Mouse (Mus musculus) liver, embryonic 13.5 days (tissue): ENCODE measurements at regions not wholly inside any gene's neighbourhood (a gene's known extent, or its start where the extent isn't known, plus 50 kb on each side); places are given as distances from the start of the nearest gene placed in this dataset.

Experiments used
- ATAC-seq: fragments of 200-750 bp; cut with Nextera tagmentation; 2 replicates; pipeline ENCODE4 v1.8.0; 2017; ENCODE audit warnings: low read depth, mild to moderate bottlenecking, moderate number of reproducible peaks, moderate library complexity
- DNase-seq: peaks from one replicate; pipeline ENCODE4 v3.0.0; 2022
- H3K27ac ChIP-seq: fragments of 300-500 bp; sonication (generic); 2 replicates; pipeline ENCODE4 v1.5.1; 2015; ENCODE audit warnings: moderate library complexity, mild to moderate bottlenecking, inconsistent platforms
- H3K27me3 ChIP-seq: fragments of 300-500 bp; sonication (generic); 2 replicates; pipeline ENCODE4 v1.6.1; 2015; ENCODE audit warnings: mild to moderate bottlenecking, inconsistent platforms
- H3K36me3 ChIP-seq: fragments of 300-500 bp; sonication (generic); 2 replicates; pipeline ENCODE4 v1.6.1; 2015; ENCODE audit warnings: mild to moderate bottlenecking, inconsistent platforms
- H3K4me1 ChIP-seq: fragments of 300-500 bp; sonication (generic); replicated peaks from 2 replicates; pipeline ENCODE4 v1.6.1; 2015; ENCODE audit warnings: inconsistent platforms
- H3K4me2 ChIP-seq: fragments of 300-500 bp; sonication (generic); 2 replicates; pipeline ENCODE4 v1.6.1; 2015; ENCODE audit warnings: inconsistent platforms, mild to moderate bottlenecking, moderate library complexity
- H3K4me3 ChIP-seq: fragments of 300-500 bp; sonication (generic); replicated peaks from 2 replicates; pipeline ENCODE4 v1.5.1; 2015; ENCODE audit warnings: mild to moderate bottlenecking, inconsistent platforms
- H3K9ac ChIP-seq: fragments of 300-500 bp; sonication (generic); 2 replicates; pipeline ENCODE4 v1.6.1; 2015; ENCODE audit warnings: mild to moderate bottlenecking, inconsistent platforms
- H3K9me3 ChIP-seq: fragments of 300-500 bp; sonication (generic); replicated peaks from 2 replicates; pipeline ENCODE4 v1.6.1; 2016; ENCODE audit warnings: inconsistent platforms
- WGBS: fragments of 180-500 bp; shearing (Covaris S2); methylation state at CpG from one replicate; pipeline ENCODE4 v1.1.7; 2015; ENCODE audit not compliant: insufficient replicate concordance; 5-methylcytosine and 5-hydroxymethylcytosine counted together

DNA sequence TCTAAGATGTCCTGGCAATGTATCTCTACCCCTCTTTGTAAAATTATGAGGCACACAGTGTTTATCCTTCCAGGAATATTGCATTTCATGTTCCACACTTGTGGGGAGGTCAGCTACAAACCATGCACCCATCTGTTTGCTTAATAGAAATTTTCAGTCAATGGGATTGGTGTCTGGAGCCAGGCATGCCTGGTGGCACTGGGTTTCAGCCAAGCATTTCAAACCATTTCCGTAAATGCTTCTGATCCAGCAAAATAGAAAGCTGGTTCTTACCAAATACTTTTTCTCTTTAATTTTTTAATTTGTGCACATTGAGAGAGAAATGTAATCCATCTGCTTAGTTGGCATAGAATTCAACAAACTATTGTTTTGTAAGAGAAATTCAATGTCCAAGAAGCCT, 517.3 kb upstream of the Hsf2 start:
- no peak overlapping the region for H3K27ac ChIP-seq
- H3K4me2 ChIP-seq: no peak overlapping the region
- H3K4me3 ChIP-seq: no peak overlapping the region
- WGBS: 71% methylated on average over 1 of the region's 1 CpGs
- DNase-seq (no peak), ATAC-seq (no peak)
- no peak overlapping the region for H3K9ac ChIP-seq
- no peaks in the 10 kb centered on the region for H3K27me3 ChIP-seq
- no peaks in the 10 kb centered on the region for H3K36me3 ChIP-seq
- no peaks in the 10 kb centered on the region for H3K4me1 ChIP-seq
- H3K9me3 ChIP-seq: no peaks in the 10 kb centered on the region

DNA sequence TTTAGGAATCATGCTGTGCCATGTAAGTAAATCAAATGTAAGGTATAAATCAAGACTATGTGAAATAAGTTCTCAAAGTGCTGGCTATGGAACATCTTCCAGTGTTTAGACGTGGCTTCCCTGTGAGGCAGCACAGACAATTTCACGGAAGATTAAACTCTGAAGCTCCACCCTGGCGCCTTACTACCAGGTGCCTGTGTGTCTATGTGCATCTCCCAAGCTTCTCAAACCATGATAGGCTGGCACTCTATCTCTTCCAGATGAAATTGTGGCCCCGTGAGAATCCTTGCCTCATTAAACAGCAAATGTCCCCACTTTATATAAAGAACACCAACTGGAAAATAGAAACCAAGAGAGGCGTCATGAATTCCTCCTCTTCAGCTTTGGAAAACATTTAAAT, 511.4 kb upstream of the Hsf2 start:
- Histone ChIP-seq H3K9me3 (no peaks in the 10 kb centered on the region), H3K27ac (no peak overlapping the region), H3K4me2 (no peak overlapping the region), H3K27me3 (no peaks in the 10 kb centered on the region), H3K4me1 (no peaks in the 10 kb centered on the region), H3K36me3 (no peaks in the 10 kb centered on the region), H3K9ac (no peak overlapping the region), H3K4me3 (no peak overlapping the region)
- ATAC-seq (no peak), DNase-seq (no peak)
- WGBS: 69% methylated on average over 5 of the region's 5 CpGs

DNA sequence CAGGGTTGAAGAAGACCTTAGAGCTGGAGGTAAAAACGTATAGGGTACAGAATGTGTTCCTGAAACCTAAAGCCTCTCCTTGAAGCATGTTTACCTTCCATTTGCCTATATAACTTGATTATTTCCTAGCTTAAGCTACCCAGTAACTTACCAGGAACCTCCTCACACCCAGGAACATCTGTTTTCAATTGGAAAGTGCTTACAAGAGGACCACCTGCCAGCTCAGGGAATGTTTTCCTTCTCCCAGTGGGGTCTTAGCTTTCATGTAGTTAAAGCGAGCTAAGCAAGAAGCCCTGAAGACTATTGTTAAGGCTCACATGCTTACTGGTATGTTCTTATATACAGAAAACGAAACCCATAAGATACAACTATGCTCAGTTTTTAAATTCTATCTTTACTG, 506.6 kb upstream of the Hsf2 start:
- Histone ChIP-seq H3K9ac (no peak overlapping the region), H3K27ac (no peak overlapping the region), H3K4me3 (no peak overlapping the region), H3K4me1 (no peaks in the 10 kb centered on the region), H3K27me3 (no peaks in the 10 kb centered on the region), H3K9me3 (no peaks in the 10 kb centered on the region), H3K4me2 (no peak overlapping the region), H3K36me3 (no peaks in the 10 kb centered on the region)
- ATAC-seq (no peak), DNase-seq (no peak)
- 32% methylated on average over 3 of the region's 3 CpGs for WGBS

DNA sequence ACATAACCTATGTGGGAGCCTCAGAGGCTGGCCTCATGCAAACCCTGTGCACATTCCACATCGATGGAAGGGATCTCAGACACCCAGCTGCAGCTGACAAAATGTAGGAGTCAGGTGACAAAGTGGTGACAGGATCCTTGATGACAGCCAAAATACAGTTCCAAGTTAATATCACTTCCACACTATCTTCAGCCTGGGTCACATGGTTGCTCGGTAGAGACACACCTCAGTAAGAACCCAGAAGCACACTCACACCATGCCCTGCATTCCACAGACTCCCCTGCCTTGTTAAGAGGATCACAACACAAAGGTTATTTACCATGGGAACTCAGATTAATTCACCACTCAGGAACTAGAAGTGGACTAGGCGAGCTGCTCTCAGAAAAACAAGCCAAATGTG, 505.4 kb upstream of the Hsf2 start:
- DNase-seq (no peak), ATAC-seq (no peak)
- no peaks in the 10 kb centered on the region for H3K36me3 ChIP-seq
- no peaks in the 10 kb centered on the region for H3K9me3 ChIP-seq
- H3K4me2 ChIP-seq: no peak overlapping the region
- WGBS: 46% methylated on average over 3 of the region's 3 CpGs
- H3K4me3 ChIP-seq: no peak overlapping the region
- H3K9ac ChIP-seq: no peak overlapping the region
- H3K27ac ChIP-seq: no peak overlapping the region
- no peaks in the 10 kb centered on the region for H3K27me3 ChIP-seq
- H3K4me1 ChIP-seq: no peaks in the 10 kb centered on the region

DNA sequence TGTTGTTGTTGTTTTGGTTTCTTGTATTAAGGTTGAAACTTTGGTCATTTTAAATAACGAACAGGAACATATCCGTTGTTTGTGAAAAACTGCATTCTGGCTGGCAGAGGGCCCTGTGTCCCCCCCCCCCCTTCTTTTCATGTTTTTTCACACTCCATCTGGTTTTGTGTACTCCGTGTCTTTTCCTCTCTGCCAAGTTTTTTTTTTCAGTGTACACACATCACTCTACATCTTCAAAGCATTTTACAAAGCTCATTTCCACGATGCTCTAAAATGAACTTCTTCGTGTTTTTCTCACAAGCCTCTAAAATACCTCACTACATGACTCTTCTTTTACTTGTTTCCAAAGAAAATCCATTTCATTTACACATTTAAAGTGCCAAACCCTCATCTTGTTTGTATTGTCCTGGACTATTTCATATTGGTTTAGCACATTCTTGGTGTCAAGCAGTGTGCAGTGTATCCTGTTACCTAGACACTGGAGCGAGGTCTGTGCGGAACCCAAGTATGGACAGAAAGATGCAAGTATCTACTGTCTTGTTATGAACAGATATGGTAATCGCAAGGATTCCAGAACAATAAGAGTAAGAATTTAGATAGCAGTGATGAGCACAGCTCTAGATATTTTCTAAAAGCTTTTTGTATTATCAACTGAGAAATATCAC, 503.5 kb upstream of the Hsf2 start:
- H3K27ac ChIP-seq: no peak overlapping the region
- H3K9me3 ChIP-seq: no peaks in the 10 kb centered on the region
- H3K4me1 ChIP-seq: no peaks in the 10 kb centered on the region
- H3K27me3 ChIP-seq: no peaks in the 10 kb centered on the region
- H3K36me3 ChIP-seq: no peaks in the 10 kb centered on the region
- H3K4me2 ChIP-seq: no peak overlapping the region
- no peak for DNase-seq
- H3K9ac ChIP-seq: no peak overlapping the region
- no peak for ATAC-seq
- 70% methylated on average over 8 of the region's 8 CpGs for WGBS
- H3K4me3 ChIP-seq: no peak overlapping the region

DNA sequence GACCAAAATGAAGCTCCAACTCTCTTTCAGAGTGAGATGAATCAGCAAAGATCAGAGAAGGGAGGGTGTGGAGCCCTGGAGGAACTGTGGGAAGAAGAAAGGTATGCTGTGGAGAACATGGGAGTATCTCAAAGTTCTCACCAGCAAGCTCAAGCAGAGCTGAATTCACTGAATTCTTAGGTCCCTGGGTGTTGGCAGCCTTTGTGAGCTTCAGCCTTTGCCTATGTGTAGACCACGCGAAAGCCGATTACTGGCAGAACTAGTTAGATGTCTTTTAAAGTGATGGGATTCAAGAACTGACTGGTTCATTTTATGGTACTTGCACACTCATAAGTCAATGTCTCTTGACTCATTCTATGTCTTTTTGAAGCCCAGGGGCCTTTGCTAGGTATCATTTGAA, 491.2 kb upstream of the Hsf2 start:
- ATAC-seq (no peak), DNase-seq (no peak)
- Histone ChIP-seq H3K4me1 (no peaks in the 10 kb centered on the region), H3K9me3 (no peaks in the 10 kb centered on the region), H3K36me3 (no peaks in the 10 kb centered on the region), H3K27me3 (no peaks in the 10 kb centered on the region), H3K27ac (no peak overlapping the region), H3K9ac (no peak overlapping the region), H3K4me2 (no peak overlapping the region), H3K4me3 (no peak overlapping the region)
- WGBS: 82% methylated on average over 3 of the region's 3 CpGs

DNA sequence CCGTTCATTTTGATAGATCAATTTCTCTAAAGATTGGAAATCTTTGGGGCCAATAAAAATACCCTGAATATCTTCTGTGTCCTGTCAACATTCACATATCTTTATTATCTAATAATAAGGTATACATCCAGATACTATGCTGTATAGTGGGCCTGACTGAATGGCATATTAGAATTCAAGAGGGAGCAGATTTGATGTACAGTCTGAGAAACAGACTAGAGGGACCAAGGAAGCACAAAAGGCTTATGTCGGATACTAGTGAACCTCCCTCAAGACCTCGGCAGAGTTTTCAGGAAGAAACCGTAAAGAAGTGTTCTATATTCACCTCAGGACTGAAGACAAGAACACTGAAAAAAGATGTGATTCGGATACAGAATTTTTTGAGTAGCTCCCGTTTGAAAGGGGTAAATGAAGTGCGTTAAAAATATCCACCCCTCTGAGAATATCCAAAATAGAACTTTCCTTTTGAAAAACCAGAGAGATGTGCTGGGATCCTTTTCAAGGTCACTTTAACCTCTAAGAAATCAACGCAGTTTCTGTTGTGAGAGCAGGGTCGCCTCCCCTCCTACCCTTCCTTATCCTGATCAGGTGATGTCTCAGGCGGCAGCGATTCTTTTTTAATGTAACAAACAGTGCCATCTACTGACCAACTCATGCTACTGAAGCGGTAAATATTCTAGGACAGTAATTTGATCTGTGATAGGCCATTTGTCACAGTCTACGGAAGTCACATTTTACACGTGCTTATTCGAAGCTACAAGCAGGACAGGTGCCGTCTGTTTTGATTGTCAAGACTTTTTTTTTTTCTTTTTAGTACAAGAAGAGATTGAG, 485.1 kb upstream of the Hsf2 start:
- H3K36me3 ChIP-seq: no peaks in the 10 kb centered on the region
- ATAC-seq: no peak
- H3K4me1 ChIP-seq: no peaks in the 10 kb centered on the region
- DNase-seq: no peak
- 24% methylated on average over 16 of the region's 16 CpGs for WGBS
- no peak overlapping the region for H3K27ac ChIP-seq
- no peaks in the 10 kb centered on the region for H3K9me3 ChIP-seq
- H3K4me3 ChIP-seq: no peak overlapping the region
- H3K4me2 ChIP-seq: no peak overlapping the region
- H3K9ac ChIP-seq: no peak overlapping the region
- no peaks in the 10 kb centered on the region for H3K27me3 ChIP-seq

DNA sequence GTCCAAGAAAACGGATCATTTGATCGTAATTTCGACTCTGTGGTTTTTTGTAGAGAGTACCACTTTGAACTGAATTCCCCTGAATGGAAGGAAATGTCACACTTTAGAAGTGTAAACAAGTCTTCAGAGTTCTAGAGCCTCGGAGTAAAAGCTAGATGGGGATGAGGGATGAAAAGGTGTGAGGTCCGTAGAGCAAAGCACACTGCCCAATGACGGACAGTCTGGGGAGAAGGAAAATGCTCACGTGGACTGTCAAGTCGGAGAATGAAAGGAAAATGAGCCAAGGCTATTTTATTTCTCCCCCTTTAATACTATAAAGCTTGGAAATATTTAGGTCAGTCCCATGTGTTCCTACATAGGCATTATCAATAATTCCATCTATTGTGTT, 484.5 kb upstream of the Hsf2 start:
- 55% methylated on average over 8 of the region's 8 CpGs for WGBS
- DNase-seq: no peak
- ATAC-seq: no peak
- Histone ChIP-seq H3K4me1 (no peaks in the 10 kb centered on the region), H3K9ac (no peak overlapping the region), H3K27me3 (no peaks in the 10 kb centered on the region), H3K9me3 (no peaks in the 10 kb centered on the region), H3K27ac (no peak overlapping the region), H3K4me3 (no peak overlapping the region), H3K4me2 (no peak overlapping the region), H3K36me3 (no peaks in the 10 kb centered on the region)

DNA sequence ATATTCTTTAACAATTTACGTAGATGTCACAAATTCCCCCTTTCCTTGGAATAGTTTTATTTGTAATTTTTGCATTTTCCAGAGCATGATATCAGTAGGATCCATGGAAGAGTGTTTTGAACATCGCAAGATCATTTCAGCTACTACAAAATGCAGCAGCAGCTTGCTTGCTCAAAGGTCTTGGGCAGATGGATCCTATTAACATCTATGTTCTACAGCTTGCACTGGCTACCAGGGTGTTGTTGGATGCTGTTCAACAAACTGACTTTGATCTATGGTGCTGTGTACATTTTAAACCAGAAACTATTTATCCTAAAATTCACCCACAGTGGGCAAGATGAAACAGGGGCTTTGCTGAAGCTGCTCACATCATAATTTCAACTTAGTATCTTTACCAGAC, 448.5 kb upstream of the Hsf2 start:
- H3K27me3 ChIP-seq: no peaks in the 10 kb centered on the region
- 74% methylated on average over 2 of the region's 2 CpGs for WGBS
- no peak for DNase-seq

DNA sequence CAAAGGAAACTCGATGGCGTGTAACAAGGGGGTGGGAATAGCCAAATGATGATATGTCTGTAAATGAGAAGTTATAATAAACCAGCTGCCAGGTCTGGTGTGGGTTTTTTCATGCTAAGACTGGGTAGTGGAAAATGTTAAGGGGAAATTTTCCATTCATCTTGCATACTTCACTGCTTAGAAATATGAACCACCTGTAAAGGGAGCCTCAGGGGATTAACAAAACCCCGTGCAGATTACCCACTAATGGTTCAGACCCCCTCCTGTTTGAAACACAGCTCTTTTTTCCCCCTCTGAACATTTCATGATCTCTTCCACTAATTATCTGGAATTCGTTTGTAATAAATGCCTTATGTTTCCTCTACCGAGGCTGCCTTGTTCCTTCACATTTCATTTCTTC, 446.0 kb upstream of the Hsf2 start:
- 48% methylated on average over 5 of the region's 5 CpGs for WGBS
- Histone ChIP-seq H3K4me1 (no peaks in the 10 kb centered on the region), H3K27me3 (no peaks in the 10 kb centered on the region), H3K9me3 (no peaks in the 10 kb centered on the region), H3K36me3 (no peaks in the 10 kb centered on the region), H3K9ac (no peak overlapping the region), H3K4me3 (no peak overlapping the region), H3K4me2 (no peak overlapping the region), H3K27ac (no peak overlapping the region)
- DNase-seq (no peak), ATAC-seq (no peak)

More for the DNA sequence above, 448.5 kb upstream of the Hsf2 start:
- Histone ChIP-seq H3K36me3 (no peaks in the 10 kb centered on the region), H3K4me2 (no peak overlapping the region), H3K9ac (no peak overlapping the region), H3K4me3 (no peak overlapping the region), H3K9me3 (no peaks in the 10 kb centered on the region), H3K4me1 (no peaks in the 10 kb centered on the region), H3K27ac (no peak overlapping the region)
- no peak for ATAC-seq

DNA sequence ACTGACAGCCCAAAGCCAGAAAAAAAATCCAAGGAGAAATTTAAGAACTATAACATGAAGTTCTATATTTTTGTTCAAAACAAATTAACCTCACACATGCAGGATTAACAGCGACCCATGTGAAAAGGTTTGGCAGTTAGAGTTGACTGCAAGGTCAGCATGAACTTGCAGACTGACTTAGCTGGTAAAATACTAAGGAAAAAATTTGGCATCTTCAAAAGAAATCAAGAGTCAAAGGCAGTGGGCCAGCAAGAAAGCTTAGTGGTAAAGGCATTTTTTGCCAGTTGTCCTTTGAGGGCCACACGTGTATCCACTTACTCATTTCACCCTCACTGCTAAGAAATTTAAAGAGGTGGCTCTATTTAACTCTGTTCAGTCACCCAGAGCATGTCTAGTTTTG, 440.2 kb upstream of the Hsf2 start:
- Histone ChIP-seq H3K9me3 (no peaks in the 10 kb centered on the region), H3K4me3 (no peak overlapping the region), H3K27ac (no peak overlapping the region), H3K4me2 (no peak overlapping the region), H3K9ac (no peak overlapping the region), H3K27me3 (no peaks in the 10 kb centered on the region), H3K4me1 (no peaks in the 10 kb centered on the region), H3K36me3 (no peaks in the 10 kb centered on the region)
- DNase-seq (no peak), ATAC-seq (no peak)
- 70% methylated on average over 2 of the region's 2 CpGs for WGBS

DNA sequence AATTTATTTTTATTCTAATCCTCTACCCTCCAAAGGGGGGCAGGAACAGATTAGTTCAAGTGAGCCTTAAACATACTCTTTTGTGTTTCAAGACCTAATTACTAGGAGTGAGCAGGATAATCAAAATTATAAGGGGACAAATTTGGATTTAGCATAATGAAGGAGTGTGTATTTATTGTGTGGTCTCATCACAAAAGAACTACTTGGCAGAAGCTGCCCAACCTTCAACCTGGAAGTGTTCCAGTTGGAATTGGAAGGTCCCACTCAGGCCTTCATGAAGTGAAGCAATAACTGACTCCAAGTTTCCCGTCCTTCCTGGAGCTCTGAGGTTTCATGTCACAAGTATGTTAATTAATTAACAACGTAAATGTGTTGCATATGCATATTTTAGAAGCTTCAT, 439.3 kb upstream of the Hsf2 start:
- Histone ChIP-seq H3K27me3 (no peaks in the 10 kb centered on the region), H3K36me3 (no peaks in the 10 kb centered on the region), H3K9ac (no peak overlapping the region), H3K4me1 (no peaks in the 10 kb centered on the region), H3K27ac (no peak overlapping the region), H3K4me3 (no peak overlapping the region), H3K4me2 (no peak overlapping the region), H3K9me3 (no peaks in the 10 kb centered on the region)
- WGBS: 40% methylated on average over 2 of the region's 2 CpGs
- ATAC-seq (no peak), DNase-seq (no peak)
